Mouse (Mus musculus) hematopoietic stem cell, adult 5-6 weeks (primary cell): ENCODE measurements around the gene Insl6. TPM values are rescaled to one million over a fixed set of nuclear protein-coding genes. Genes with fewer than 3 reads are reported as not detected.

ENCODE experiments used
- ATAC-seq, 2 experiments: fragments of 125-278 bp in 1 of 2; replicated peaks in 1 of 2; 2 replicates each; pipeline ENCODE4 v1.8.0; 2016 to 2017; ENCODE audit warnings: inconsistent platforms in 2 of 2, mild to moderate bottlenecking in 2 of 2, moderate number of reproducible peaks in 2 of 2, low read depth in 1 of 2, moderate TSS enrichment in 1 of 2; ENCODE audit not compliant: low FRiP score in 2 of 2, poor library complexity in 2 of 2, severe bottlenecking in 2 of 2, insufficient read depth in 1 of 2, low TSS enrichment in 1 of 2
- total RNA-seq: library from RNA; stranded (forward); fragments of 172-1452, 232-1000 nt; gene quantifications from 2 replicates; pipeline ENCODE4 v1.2.3, GENCODE M21; 2017

Gene Insl6
- total RNA-seq, 1 experiment from 2014 or later = 17.9 TPM

DNA sequence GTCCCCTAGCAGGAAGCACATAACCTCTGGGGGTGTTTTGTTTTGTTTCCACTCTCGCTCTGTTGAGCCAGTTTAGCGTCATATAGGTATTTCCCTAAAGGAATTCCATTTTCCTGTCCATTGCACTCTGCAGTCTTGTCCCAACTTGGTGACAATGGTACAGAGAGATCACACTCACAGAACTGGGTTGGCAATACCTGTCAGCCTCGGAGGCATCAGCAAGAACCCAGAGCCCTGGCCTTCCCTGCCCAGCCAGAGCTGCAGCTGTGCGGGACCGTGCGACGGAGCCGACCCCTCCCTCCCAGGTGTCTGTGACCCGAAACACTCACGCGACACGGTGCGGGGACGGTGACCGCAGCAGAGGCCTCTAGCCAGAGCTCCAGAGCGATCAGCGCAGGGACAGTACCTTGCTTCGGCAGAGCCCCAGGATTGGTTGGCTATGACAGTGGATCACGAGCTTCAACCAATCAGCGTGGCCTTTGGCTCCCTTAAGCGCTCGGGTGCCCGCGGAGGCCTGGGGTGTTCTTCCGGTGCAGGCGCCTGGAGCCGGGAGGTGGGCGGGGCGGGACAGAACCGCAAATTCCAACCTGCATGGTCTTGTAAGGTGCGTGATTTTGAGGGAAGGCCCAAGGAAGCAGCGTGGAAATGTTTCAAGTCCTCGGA lies 36.4 kb upstream of the Insl6 start:
- peak; percentile 97 to 98 for ATAC-seq

DNA sequence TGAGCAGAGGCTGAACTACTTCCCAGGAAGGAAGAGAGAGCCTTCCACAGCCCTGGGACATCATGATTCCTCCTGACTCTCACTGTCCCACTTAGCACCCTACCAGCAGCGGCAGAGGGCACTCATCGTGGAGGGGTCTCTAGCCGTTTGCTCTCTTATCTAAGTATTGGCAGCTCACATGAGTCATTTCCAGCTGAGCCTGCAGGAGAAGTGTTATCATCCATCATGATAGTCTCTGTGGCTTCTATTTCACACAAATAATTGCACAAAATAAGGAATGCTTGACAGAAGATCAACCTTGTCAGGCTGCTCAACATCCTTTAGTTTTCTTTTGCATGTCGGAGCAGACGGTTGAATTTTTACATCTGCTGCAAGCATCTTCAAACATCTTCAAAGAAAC lies 35.1 kb upstream of the Insl6 start:
- ATAC-seq = no peak

DNA sequence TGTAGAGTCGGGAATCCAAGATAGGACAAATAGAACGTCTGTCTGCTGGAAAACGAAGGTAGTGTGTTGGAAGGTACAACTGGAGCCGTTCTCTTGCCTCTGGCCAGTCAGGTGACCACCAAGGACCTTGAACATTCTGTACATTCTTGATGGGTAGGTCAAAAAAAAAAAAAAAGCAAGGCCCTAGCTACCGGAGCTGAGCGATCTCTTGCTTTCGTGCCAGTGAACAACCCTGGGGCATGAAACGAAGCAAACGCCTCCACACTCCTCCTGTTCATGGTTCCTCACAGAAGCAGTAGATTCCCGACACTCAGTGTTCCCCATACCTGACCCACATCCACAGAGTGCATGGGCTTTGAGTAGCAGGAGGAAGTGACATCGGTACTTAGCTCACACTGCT lies 31.1 kb upstream of the Insl6 start:
- no peak for ATAC-seq

DNA sequence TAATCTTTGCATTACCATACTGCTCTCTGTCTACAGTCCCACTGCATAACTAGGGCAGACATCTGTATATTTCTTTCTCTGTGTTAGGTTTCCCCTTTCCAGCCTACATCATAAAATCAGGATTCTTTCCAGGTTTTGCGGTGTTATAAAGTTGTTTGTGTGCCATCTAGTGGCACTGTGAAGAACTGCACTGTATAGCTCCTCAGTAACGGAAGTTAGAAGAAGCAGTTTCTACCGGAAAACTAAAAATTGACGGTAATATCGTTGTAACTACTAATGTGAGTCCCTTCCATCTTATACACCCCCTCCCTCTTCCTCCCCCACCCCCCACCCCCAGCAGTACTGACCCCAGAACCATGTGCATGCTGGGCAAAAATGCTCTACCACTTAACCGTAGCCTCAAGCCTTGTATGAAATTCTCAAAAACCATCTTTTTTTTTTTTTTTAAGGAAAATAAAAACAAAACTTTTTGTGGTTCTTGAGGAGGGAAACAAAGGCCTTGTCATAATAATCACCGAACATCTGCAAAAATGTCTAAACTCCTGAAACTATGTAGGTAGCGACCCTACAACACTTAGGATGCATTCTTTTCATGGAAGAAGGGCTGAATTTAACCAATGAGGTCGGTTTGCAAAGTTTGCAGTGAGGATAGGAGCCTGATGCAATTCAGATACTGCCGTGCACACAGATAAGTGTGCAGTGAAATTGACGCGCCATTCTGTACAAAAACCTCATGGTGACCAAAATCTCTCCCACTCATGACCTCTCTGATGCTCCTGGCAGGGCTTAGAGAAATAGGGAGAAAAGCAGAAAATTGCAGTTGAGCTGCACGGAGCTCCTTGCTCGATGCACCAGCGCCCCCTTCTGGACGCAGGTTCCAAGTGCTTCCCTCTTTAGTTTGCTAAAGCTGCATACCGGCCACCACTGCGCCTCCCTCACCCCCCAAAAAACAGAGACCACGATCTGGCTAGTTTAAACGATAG lies 30.0 kb upstream of the Insl6 start:
- peak; percentile 85 to 89 for ATAC-seq

DNA sequence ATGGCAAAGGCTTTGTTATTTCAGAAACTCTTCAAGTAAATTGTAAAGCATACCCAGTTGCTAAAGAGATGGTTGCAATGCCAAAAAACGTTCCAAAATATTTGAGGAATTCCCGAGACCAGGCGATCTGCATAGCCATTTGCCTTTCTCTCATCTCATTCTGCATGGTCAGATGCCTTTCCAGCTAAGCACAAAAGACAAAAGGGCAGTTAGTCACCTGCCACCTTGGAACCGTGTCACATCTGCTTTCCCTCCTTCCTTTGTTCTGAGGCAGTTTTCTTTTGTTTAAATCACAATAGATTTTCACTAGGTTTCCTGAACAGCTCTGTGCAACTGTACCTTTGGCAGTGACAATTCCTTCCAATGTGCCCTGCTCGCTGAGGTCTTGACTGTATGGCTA lies 25.8 kb upstream of the Insl6 start:
- ATAC-seq = no peak

DNA sequence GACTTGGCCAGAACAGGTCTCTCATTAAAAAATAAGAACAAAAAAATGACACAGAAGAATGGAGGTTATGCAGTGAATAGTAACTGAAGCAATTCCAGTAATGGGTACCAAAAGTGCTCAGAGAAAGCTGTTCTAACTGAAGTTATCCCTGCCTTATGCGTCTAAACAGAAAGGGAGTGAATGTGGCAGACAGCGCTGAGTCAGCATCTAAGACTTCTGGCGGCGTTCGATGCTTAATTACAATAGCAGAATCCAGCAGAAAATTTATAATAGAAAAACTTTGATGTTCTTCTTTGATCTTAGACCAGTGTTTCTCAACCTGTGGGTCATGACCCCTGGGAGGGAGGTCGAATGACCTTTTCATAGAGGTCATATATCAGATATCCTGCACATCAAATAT lies 20.5 kb upstream of the Insl6 start:
- no peak for ATAC-seq

DNA sequence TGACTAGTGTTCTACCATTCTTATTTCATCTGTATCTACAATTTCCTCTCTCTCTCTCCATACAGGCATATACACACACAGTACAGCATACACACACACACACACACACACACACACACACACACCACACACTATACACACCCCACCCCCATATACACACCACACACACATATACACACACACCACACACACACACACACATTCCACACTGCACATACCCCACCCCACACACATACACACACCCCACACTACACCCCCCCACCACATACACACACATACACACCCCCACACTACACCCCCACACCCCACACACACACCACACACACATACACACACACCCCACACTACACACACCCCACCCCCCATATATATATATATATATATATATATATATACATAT lies 19.7 kb upstream of the Insl6 start:
- no peak for ATAC-seq

DNA sequence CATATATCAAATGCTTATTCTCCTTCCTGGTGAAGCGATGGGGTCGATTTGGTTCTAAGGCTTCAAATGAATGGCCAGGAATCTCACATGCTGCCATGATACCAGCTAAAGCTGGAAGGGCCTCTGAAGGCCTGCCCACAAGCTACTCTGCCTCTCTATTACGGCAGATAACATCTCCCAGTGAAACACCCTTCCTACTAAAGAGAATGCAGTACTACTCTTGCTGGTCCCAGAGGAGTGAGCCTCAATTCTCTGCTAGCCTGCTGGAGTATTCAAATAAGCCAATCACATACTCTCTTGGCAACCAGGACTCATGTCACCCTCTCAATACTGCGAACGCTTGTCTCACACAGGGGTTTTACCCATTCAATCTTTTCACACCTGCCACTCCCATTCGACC lies 17.1 kb upstream of the Insl6 start:
- ATAC-seq = no peak

DNA sequence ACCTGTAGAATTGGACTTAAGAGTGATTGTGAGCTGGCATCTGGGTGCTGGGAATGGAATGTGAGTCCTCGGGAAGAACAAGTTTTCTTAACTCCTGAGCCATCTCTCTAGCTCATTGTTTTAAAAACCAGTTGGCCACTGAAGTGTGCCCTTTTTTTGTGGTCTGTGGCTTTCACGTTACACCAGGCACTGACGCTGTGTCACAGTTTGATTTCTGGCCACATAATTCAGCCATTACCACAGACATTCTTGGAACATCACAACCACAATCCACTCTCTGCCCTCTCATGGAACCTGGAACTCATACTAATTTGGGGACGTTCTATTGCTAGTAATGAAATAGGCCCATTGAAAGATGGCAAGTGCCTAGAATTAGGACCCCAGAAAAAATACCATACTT lies 15.9 kb upstream of the Insl6 start:
- ATAC-seq = no peak

DNA sequence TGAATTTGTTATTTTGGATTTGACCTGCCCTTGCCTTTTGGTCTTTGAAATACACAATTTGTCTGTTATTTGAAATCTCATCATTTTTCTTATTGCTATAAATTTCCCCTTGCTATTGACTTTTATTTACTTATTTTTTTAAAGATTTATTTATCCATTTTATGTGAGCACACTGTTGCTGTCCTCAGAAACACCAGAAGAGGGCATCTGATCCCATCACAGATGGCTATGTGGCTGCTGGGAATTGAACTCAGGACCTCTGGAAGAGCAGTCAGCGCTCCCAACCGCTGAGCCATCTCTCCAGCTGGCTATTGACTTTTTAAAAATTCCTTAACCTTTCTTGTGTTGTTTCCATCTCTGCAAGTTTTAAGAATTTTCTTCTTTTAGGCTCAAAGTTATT lies 11.5 kb upstream of the Insl6 start:
- no peak for ATAC-seq

DNA sequence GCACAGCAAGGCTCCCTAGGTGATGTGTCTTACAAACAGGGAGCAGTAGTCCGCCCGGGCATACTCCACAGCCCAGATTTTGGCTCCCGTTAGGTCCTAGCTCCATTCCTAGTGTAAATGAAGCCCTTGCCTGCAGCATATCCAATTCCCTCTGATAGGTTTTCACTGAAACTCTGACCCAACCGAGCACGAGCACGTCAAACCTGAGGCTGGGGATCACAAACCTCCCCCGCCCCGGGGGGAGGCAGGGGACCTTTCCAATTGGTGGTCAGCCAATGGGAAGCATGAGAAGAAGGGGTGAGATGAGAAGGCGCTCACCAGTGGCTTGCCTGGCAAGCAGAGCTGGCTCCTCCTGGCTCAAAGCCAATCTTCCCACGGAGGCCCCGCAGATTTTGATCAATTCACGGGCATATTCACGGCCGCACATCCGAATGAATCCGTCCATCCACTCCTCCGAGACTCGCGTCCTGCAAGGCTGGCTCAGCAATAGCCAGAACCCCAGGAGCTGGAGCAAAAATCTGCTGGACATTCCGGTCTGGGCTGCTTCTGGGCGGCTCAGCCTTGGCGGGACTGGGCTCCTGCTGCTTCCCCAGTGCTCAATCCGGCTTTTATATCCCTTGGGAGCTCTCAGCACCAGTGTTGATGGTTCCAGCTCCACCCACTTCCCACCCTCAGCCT lies 9.1 kb upstream of the Insl6 start, which contains the start of gene Rln1:
Gene Rln1 (minus strand): TSS at position 603 of the 678 bp plus-strand sequence.
- no peak for ATAC-seq

DNA sequence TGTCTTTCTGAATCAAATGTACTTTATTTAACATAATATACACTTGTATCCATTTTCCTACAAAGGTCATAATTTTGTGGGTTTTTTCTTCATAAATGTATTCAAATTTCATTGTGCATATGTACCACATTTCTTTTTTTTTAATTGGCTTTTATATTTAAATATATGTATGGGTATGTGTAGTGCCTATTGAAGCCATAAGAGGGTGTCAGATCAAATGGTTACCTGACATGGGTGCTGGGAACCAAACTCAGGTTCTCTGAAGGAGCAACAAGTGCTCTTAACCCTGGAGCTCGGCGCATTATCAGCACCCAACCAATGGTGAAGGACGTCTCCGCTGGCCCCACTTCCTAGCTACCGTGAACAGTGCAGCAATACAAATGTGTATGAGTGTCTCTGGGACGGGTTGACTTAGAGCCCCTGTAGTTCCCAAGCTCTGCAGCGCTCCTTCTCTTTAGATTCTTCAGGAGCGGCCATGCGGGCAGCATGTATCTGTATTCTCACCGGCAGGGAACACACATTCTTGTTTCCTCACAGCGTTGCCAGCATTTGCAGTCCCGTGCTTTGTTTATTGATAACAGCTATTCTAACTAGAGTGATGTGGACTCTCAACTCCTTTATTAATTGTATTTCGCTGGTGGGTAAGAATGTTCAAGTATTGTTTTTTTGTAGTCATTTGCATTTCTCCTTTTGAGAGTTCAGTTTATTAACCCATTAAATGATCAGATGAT lies 1.8 kb upstream of the Insl6 start:
- no peak for ATAC-seq

DNA sequence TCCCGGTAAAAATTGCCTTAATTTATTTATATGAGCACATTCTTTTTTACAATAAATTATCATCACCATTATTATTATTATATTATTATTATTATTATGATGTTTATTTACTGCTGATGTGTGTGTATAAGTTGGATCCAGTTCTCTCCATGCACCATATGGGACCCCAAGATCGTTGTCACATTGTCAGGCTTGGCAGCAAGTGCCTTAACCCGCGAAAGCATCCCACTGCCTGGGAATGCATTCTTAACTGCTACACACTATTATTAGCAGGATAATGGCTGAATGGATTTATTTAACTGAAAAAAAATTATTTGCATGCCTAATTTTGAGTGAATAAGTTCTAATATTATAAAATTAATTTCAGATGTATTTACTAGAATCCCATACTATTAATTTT lies 1.2 kb upstream of the Insl6 start:
- ATAC-seq = no peak

DNA sequence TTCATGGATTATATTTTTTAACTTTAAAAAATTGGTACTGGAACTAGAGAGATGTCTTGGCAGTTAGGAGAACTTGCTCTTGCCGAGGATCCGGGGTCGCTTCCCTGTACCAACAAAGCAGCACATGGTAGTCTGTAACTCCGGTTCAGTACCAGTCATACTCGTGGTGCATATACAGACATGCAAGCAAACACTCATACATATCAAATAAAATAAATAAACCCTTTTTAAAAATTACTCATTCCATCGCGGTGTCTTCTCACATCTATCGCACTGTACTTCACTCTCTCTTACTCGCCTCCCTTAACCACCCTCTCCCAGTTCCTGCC lies 660 bp upstream of the Insl6 start:
- no peak for ATAC-seq

DNA sequence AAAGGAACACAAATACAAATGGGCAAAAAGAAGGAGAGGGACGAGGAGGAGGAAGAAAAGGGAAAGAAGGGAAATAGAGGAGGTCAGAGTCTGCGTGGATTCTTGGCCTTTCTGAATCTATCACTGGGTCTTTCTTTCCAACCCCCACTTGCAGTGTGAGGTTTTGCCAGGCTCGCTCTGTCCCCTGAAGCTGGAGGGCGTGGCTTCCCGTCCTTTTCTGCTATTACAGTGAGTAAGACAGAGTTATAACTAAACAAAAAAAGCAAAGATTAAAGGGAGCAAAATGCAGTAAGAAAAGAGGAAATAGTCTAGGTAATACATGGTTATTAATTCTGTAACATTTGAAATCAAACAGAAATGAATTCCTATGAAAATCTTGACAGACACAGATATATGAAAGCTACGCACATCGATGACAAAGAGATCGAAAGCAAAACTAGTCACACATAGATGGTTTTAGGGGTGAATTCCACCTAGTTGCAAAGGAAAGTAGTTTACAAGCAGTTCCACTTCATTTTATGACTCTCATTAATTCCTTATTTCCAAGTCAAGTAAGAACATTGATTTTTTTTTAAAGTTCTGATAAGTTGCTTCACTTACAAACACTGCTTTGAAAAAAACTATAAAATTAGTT lies 1.6 kb downstream of the Insl6 start:
- ATAC-seq = no peak

DNA sequence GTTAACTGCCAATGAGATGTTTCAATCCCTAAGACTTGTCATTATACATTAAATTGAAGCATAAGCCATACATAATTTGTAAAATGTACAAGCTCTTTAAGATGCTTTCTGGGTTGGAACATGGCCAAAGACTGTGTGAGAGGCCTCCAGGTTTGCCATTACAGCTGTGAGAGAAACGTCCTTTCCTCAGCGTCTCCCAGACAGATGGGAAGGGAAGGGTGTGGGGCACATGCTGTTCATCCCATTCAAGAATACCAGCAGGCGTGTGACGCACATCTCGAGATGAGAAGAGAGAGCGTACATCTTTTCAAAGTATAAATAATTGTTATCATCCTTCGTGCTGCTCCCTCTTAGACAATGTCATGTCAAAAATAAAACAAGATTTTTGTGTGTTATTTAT lies 12.5 kb downstream of the Insl6 start:
- ATAC-seq = no peak

DNA sequence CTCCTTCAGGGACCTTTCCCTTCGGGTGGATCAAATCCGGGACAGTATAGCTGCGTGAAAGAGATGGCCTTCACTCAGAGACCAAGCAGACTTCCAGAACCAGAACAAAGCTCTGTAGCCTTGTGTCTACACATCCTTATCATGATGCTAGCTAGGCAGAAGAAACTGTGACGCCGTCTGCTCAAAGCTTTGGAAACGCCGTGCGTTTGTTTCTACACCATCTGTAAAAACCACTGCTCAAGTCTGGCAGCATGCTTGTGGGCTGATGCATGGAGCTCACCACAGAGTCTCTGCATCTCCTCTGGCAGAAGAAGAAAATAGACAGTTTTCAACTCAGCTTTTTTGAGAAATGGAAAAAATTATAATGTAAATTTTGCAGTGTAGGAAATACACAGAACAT lies 13.4 kb downstream of the Insl6 start:
- ATAC-seq = no peak
